Mouse (Mus musculus) forebrain, embryonic 13.5 days (tissue): ENCODE results near the gene Gramd1b. TPM values are rescaled to one million over a fixed set of nuclear protein-coding genes. Genes with fewer than 3 reads are reported as not detected.

Experiments
- ATAC-seq: fragments of 200-750 bp; cut with Nextera tagmentation; 2 replicates; pipeline ENCODE4 v1.8.0; 2017
- H3K27ac ChIP-seq: fragments of 300-500 bp; sonication (generic); 2 replicates; pipeline ENCODE4 v1.5.1; 2015; ENCODE audit warnings: inconsistent platforms, mild to moderate bottlenecking, moderate library complexity
- H3K27me3 ChIP-seq: fragments of 300-500 bp; sonication (generic); 2 replicates; pipeline ENCODE4 v1.6.1; 2015; ENCODE audit warnings: mild to moderate bottlenecking, inconsistent platforms
- H3K36me3 ChIP-seq: fragments of 300-500 bp; sonication (generic); 2 replicates; pipeline ENCODE4 v1.6.1; 2015; ENCODE audit warnings: mild to moderate bottlenecking, inconsistent platforms; ENCODE audit not compliant: poor library complexity, severe bottlenecking
- H3K4me1 ChIP-seq: fragments of 300-500 bp; sonication (generic); 2 replicates; pipeline ENCODE4 v1.6.1; 2015; ENCODE audit warnings: inconsistent platforms
- H3K4me2 ChIP-seq: fragments of 300-500 bp; sonication (generic); 2 replicates; pipeline ENCODE4 v1.6.1; 2015; ENCODE audit warnings: inconsistent platforms, mild to moderate bottlenecking, moderate library complexity
- H3K4me3 ChIP-seq: fragments of 300-500 bp; sonication (generic); 2 replicates; pipeline ENCODE4 v1.5.1; 2015; ENCODE audit warnings: mild to moderate bottlenecking, inconsistent platforms
- H3K9ac ChIP-seq: fragments of 300-500 bp; sonication (generic); 2 replicates; pipeline ENCODE4 v1.6.1; 2015; ENCODE audit warnings: mild to moderate bottlenecking, inconsistent platforms
- H3K9me3 ChIP-seq: fragments of 300-500 bp; sonication (generic); replicated peaks from 2 replicates; pipeline ENCODE4 v1.6.1; 2016; ENCODE audit warnings: inconsistent platforms
- WGBS: fragments of 180-500 bp; shearing (Covaris S2); methylation state at CpG from one replicate; pipeline ENCODE4 v1.1.7; 2015; 5-methylcytosine and 5-hydroxymethylcytosine counted together
- polyA plus RNA-seq: library from polyadenylated mRNA; unstranded; fragments of >200 nt; fragmentation: Nextera tagmentation; extraction: Ambion mirVana; gene quantifications from 2 replicates; pipeline ENCODE4 v1.2.1, GENCODE M21; 2015

Gene Gramd1b
- polyA plus RNA-seq, 1 experiment from 2014 or later = 8.1 TPM

DNA sequence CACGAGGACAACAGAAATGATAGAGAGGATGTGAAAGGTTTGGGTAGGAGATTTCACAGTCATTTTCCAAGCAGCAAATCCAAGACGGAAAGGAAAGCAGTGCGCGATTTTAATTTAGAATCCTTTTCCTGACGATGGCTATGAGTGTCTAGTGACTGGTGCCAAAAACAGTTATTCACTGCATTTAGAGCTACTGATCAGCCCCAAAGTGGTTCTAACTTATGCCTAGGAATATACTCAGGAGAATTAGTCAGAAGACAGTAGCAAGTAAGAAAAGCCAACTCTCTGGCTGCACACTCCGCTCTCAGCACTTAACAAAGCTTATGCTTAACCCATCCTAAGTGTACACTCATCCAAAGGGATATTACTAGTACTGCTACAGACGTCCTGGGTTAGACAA, 166.9 kb downstream of the Gramd1b start:
- Histone ChIP-seq H3K4me3 (no peak overlapping the region), H3K4me2 (no peak overlapping the region), H3K27ac (no peak overlapping the region), H3K36me3 (no peaks in the 10 kb centered on the region), H3K27me3 (no peaks in the 10 kb centered on the region), H3K4me1 (no peaks in the 10 kb centered on the region), H3K9me3 (no peaks in the 10 kb centered on the region), H3K9ac (no peak overlapping the region)
- 84% methylated on average over 7 of the region's 7 CpGs for WGBS
- no peak for ATAC-seq

DNA sequence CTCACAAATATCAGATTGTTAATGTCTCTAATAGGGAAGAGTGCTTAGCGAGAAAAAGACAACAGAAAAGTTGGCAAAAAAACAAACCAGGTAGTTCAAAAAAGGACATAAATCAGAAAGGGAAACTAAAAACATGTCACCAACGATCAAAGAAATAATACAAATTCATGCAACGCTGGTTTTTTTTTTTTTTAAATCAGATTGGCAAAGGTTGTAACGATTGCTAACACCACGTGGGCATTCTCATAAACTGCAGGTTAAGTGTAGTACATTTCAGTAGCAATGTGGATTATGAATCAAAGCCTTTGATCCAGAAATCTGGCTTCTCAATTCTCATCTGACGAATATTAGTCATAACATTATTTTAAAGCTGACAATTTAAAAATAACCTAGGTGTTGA, 169.2 kb downstream of the Gramd1b start:
- 92% methylated on average over 6 of the region's 6 CpGs for WGBS
- Histone ChIP-seq H3K9me3 (no peaks in the 10 kb centered on the region), H3K9ac (no peak overlapping the region), H3K4me2 (no peak overlapping the region), H3K27me3 (no peaks in the 10 kb centered on the region), H3K4me1 (peaks cover 14% of the 10 kb centered on the region), H3K36me3 (no peaks in the 10 kb centered on the region), H3K4me3 (no peak overlapping the region), H3K27ac (no peak overlapping the region)
- no peak for ATAC-seq

DNA sequence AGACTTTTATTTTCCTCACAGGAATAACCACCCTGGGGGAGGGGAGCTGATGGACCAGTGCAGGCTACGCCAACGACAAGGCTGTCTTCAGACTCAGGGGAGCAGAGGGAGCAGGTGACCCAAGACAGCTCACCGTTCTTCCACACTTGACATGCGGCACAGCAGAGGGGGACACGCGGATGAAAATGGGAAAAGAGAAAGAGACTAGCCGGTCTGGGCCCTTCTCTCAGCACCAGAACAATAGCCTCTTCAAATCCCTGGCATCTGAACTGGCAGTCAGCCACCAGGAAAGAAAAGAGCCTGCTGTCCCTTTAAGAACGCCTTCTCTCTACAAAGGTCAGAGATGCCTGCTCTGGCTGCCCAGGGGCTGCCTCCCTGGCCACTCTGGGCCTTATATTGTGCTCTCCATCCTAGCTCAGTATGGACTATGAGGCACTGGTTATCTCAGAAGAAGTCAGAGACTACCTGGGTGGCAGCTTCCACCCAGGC, 172.7 kb downstream of the Gramd1b start:
- Histone ChIP-seq H3K36me3 (no peaks in the 10 kb centered on the region), H3K4me2 (peak overlapping the region; percentile 46), H3K9ac (no peak overlapping the region; the same call in 1 of the 2 replicates), H3K27ac (peak overlapping the region; percentile 48), H3K4me3 (no peak overlapping the region), H3K4me1 (peaks cover 14% of the 10 kb centered on the region), H3K27me3 (no peaks in the 10 kb centered on the region), H3K9me3 (no peaks in the 10 kb centered on the region)
- WGBS = 8% methylated on average over 8 of the region's 8 CpGs
- ATAC-seq = peak; percentile 72

DNA sequence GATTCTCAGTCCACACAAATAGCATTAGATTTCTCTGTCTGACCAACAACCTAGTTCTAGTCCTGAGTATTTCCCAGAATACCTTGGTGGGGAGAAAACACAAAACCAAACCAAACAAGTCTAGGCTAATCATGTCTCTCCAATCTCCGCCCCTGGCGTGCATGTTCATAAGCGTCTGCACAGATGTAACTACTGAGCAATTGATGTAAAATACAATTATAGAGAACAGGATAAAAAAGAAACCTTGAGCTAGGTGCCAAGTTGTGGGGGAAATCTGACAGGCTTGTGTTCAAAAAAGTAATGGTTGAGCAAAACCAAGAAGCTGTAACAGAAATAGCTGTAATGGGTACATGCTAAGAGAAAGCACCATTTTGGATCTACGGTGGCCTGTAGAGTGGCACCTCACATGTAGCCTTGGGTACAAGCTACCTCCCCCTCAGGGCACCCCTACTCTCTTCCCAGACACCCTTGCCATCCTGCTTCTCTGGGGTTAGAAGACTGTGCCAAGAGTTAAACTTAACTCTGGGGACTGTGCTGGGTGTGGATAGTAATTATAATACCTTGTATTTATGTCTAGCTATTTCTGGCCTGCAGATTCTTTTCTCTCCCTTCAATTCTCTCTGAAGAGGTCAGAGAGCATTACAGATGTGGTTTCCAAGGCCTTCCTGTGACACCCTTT, 174.3 kb downstream of the Gramd1b start:
- H3K36me3 ChIP-seq = no peaks in the 10 kb centered on the region
- no peak overlapping the region for H3K27ac ChIP-seq
- no peaks in the 10 kb centered on the region for H3K27me3 ChIP-seq
- WGBS = 96% methylated on average over 4 of the region's 4 CpGs
- no peak overlapping the region for H3K9ac ChIP-seq
- H3K4me3 ChIP-seq = no peak overlapping the region
- peaks cover 14% of the 10 kb centered on the region for H3K4me1 ChIP-seq
- no peak overlapping the region for H3K4me2 ChIP-seq
- H3K9me3 ChIP-seq = no peaks in the 10 kb centered on the region
- no peak for ATAC-seq

DNA sequence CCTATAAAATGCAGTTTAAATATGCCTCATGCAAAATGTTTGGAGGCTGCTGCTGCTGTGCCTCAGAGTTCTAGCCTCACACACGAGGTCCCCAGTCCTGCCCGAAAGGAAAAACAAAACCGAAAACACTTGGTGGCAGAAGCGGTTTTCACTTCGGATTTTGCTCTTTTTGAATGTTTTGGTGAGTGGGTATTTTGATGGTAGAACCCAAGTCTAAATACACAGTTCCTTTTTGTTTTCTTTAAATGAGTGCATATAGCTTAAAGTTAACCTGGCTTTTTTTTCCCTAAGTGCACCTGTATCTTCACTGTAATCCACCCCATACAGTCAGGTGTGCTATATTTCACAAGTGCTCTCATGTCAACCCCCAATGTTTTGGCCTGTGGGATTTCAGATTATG, 174.8 kb downstream of the Gramd1b start:
- H3K4me1 ChIP-seq = peaks cover 14% of the 10 kb centered on the region
- H3K9ac ChIP-seq = no peak overlapping the region
- WGBS = 91% methylated on average over 5 of the region's 5 CpGs
- H3K27me3 ChIP-seq = no peaks in the 10 kb centered on the region
- no peak overlapping the region for H3K27ac ChIP-seq
- ATAC-seq = no peak
- no peak overlapping the region for H3K4me3 ChIP-seq
- H3K4me2 ChIP-seq = no peak overlapping the region
- no peaks in the 10 kb centered on the region for H3K36me3 ChIP-seq
- no peaks in the 10 kb centered on the region for H3K9me3 ChIP-seq

DNA sequence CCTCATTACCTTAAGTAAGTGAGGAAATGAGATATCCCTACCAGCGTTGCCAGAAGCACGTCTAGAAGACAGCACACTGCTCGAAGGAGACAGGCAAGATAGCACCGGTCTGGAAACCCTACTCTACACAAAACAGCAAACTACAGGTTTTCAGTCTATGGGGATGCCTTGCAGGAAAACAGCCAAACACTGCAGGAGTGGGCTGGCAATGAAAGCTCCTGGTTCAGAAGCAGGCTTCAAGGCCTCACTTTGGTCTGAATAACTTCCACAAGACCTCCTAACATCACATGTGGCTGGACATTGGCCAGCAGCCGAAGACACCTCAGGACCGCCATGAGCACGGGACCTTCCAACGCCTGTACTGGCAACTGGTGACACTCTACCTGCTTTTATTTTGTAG, 175.8 kb downstream of the Gramd1b start:
- 94% methylated on average over 8 of the region's 8 CpGs for WGBS
- Histone ChIP-seq H3K9ac (no peak overlapping the region), H3K4me2 (no peak overlapping the region), H3K4me1 (peaks cover 14% of the 10 kb centered on the region), H3K27me3 (no peaks in the 10 kb centered on the region), H3K9me3 (no peaks in the 10 kb centered on the region), H3K27ac (no peak overlapping the region), H3K36me3 (no peaks in the 10 kb centered on the region), H3K4me3 (no peak overlapping the region)
- no peak for ATAC-seq

DNA sequence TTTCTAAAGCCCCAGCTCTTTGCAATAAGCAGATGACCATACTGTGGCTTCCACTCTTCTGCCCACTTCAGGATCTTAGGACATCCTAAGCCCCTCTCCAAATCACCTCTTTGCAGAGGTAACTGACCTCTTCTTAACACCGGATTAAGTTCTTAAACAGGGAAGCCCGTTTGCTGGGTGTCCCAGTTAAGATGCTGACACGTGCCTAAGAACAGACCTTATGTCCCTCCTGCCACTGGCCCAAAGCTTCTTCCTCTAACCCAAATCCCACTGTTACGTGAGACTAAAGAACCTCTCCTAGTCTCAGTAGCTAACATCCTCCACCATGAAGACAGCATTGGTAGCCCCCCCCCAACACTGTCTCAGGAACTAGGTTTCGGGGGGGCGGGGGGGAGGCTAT, 177.6 kb downstream of the Gramd1b start:
- Histone ChIP-seq H3K9ac (no peak overlapping the region), H3K4me3 (no peak overlapping the region), H3K4me1 (peaks cover 16% of the 10 kb centered on the region), H3K36me3 (no peaks in the 10 kb centered on the region), H3K27me3 (no peaks in the 10 kb centered on the region), H3K4me2 (no peak overlapping the region), H3K9me3 (no peaks in the 10 kb centered on the region), H3K27ac (no peak overlapping the region)
- 67% methylated on average over 6 of the region's 6 CpGs for WGBS
- no peak for ATAC-seq

DNA sequence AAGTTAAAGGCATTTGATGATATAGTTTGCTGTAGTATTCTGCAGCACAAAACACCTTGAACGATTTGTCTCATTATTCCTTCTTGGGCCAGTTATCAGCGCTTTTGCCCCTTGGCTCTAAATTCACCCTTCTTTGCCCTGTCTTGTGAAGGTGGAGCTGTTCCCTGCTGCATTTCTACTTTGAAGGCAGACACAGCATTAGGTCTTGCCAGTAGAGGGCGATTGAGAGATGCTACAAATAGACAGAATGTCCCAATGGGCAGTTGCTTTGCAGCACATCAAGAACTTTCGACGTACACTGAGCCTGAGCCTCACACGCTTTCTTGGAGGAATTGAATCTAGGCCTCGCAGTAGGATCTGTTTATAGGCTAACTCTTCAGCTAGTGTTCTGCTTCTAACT, 180.5 kb downstream of the Gramd1b start:
- no peak overlapping the region for H3K4me2 ChIP-seq
- H3K27me3 ChIP-seq = no peaks in the 10 kb centered on the region
- no peak overlapping the region for H3K4me3 ChIP-seq
- peaks cover 19% of the 10 kb centered on the region for H3K4me1 ChIP-seq
- ATAC-seq = no peak
- no peak overlapping the region for H3K9ac ChIP-seq
- no peaks in the 10 kb centered on the region for H3K36me3 ChIP-seq
- 18% methylated on average over 7 of the region's 7 CpGs for WGBS
- H3K27ac ChIP-seq = no peak overlapping the region
- H3K9me3 ChIP-seq = no peaks in the 10 kb centered on the region

DNA sequence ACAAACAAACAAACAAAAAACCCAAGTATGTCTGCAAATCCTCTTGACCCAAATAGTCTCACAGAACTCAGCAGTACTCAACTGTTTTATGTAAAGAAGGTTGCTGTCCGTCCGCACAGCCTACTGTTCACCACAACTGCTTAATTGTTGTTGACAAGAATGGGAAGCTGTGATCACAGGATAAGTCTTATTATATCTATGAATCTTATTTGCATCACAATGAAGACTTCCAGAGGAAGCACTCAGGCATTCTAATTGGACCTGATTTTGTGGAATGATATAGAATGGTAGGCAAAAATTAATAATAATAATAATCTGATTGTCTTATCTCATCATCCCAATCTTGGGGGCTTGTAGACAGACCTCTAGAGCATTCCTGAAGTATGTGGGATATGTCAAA, 181.1 kb downstream of the Gramd1b start:
- H3K4me2 ChIP-seq = no peak overlapping the region
- no peak overlapping the region for H3K27ac ChIP-seq
- no peak overlapping the region for H3K4me3 ChIP-seq
- peaks cover 25% of the 10 kb centered on the region for H3K4me1 ChIP-seq
- H3K27me3 ChIP-seq = no peaks in the 10 kb centered on the region
- 12% methylated on average over 2 of the region's 2 CpGs for WGBS
- ATAC-seq = no peak
- H3K9me3 ChIP-seq = no peaks in the 10 kb centered on the region
- no peaks in the 10 kb centered on the region for H3K36me3 ChIP-seq
- no peak overlapping the region for H3K9ac ChIP-seq

DNA sequence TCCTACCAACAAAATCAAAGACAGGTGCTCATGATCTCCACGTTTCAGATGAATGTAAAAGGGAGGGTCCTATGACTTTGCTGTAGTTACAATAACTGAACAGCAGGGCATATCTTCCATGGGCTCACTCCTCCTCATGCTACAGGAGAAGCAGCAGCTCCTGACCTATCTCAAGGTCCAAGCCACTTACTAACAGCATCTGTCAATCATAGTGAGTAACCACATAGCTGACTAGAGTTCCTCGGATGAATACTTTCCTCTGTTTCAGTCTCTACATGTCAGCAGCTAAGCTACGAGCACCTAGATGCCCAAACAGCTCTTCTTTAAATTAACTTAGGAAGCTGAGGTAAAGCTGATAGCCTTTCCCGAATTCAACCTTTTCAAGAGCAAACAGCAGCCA, 181.6 kb downstream of the Gramd1b start:
- 75% methylated on average over 4 of the region's 4 CpGs for WGBS

DNA sequence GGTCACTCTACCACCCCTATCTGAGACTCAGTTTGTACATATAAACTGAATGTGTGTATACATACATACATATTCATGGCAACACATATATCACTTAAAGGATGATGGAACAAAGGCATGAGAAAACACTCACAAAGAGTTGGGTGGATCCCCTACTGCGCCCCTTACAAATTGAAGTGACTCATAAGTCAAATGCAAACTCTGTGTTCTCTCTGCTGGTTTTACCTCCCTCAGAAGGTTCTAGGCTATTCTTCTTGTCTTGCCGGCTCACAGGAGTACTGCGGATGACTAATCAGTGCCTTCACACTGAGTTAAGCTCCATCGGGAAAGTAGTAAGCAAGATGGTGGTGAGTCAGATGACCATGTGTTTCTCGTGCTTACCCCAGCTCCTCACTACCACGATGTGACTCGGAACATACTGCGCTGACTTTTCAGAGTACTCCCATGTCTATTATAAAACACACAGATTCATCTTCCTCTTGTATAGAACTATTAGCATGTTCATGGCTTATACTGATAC, 182.4 kb downstream of the Gramd1b start:
- H3K27me3 ChIP-seq = no peaks in the 10 kb centered on the region
- H3K9me3 ChIP-seq = no peaks in the 10 kb centered on the region
- H3K36me3 ChIP-seq = no peaks in the 10 kb centered on the region
- no peak for ATAC-seq
- WGBS = 95% methylated on average over 8 of the region's 8 CpGs
- peaks cover 35% of the 10 kb centered on the region for H3K4me1 ChIP-seq
- H3K9ac ChIP-seq = no peak overlapping the region
- no peak overlapping the region for H3K4me2 ChIP-seq
- no peak overlapping the region for H3K27ac ChIP-seq
- H3K4me3 ChIP-seq = no peak overlapping the region

More for the DNA sequence above, 181.6 kb downstream of the Gramd1b start:
- no peak overlapping the region for H3K27ac ChIP-seq
- no peaks in the 10 kb centered on the region for H3K9me3 ChIP-seq
- H3K4me2 ChIP-seq = no peak overlapping the region
- no peak for ATAC-seq
- H3K4me1 ChIP-seq = peaks cover 30% of the 10 kb centered on the region
- H3K4me3 ChIP-seq = no peak overlapping the region
- no peak overlapping the region for H3K9ac ChIP-seq
- no peaks in the 10 kb centered on the region for H3K27me3 ChIP-seq
- no peaks in the 10 kb centered on the region for H3K36me3 ChIP-seq

DNA sequence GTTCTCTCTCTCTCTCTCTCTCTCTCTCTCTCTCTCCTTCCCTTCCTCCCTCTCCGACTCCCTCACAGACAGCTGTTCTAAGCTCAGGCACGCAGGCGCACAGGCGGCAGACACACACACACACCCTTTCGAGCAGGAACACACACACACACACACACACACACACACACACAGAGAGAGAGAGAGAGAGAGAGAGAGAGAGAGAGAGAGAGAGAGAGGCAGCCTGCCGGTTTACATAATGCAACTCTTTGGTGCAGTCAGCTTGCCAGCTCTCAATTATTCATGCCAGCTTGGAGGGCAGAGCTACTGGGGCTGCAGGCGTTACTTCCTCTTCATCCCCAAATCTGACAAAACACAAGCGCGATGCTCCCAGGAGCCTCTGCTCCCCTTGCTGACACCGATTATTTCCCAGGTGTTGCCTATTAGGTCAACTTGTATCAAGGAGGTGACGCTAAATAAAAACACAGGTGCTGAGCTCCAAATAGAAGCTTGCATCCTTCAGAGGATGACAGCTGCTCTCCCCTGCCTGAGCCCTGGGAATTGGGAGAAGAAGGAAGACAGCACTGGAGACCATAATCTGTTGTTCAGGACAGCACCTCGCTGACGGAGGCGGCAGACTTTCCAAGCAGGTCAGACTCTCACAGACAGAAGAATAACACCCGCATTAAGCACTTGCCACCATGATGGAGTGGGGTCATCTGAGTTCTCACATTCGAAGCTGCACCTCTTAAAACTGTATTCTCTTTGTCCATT, 184.8 kb downstream of the Gramd1b start:
- Histone ChIP-seq H3K4me3 (peak overlapping the region; percentile 39), H3K27ac (peak overlapping the region; percentile 85), H3K9me3 (no peaks in the 10 kb centered on the region), H3K27me3 (no peaks in the 10 kb centered on the region), H3K36me3 (no peaks in the 10 kb centered on the region), H3K4me1 (peaks cover 38% of the 10 kb centered on the region), H3K9ac (peak overlapping the region; percentile 47), H3K4me2 (peak overlapping the region; percentile 62)
- WGBS = 18% methylated on average over 16 of the region's 16 CpGs
- ATAC-seq = peak; percentile 89
